Mouse (Mus musculus) ES-Bruce4 (cell line): ENCODE results near the gene 4921517D22Rik.

Source experiments
- EP300 ChIP-seq: IDR thresholded peaks from 2 replicates; pipeline ENCODE4 v1.6.1; 2011; ENCODE audit warnings: low read depth, low read length; ENCODE audit not compliant: insufficient read depth
- POLR2A ChIP-seq: IDR thresholded peaks from one replicate; pipeline ENCODE4 v1.8.1; 2011; ENCODE audit warnings: low read length; ENCODE audit not compliant: insufficient read depth

- TF ChIP-seq POLR2A, result no peak
- no peak for TF ChIP-seq EP300
Observed at GRCm38 (mm10) chr13:59674215-59674614, 19.7 kb downstream of the 4921517D22Rik start.
